Comparison of ENCODE assay signal across 8 mouse cellular contexts in the genomic region with DNA sequence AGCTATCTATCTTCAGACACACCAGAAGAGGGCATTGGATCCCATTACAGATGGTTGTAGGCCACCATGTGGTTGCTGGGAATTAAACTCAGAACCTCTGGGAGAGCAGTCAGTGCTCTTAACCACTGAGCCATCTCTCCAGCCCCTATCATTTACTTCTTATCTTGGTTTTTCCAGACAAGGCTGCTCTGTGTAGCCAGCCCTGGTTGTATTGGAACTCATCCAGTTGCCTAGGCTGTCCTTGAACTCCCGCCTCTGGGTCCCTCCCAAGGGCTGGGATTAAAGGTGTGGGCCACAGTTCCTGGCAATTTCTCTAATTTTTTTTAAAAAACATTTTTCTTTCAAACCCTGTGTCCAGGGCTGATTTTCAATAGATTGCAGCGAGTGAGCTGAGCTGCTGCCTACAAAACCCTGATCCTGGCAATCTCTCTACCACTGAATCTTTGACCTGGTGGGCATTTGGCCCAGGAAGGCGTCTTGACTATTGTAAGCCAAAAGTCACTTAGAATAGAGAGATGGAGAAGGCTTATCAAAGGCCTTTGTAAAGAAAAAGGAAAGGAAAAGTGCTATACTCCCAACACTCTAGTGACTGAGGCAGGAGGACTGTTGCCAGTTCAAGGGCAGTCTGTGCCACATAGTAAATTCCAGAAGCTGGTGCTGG. TPM values are rescaled to one million over a fixed set of nuclear protein-coding genes. Genes with fewer than 3 reads are reported as not detected.
DNase-seq lines count a peak whose midpoint lies in the region; ATAC-seq and TF ChIP-seq lines count a peak whose summit lies in the region.

No protein-coding gene starts in this region.

- peak overlapping the region; percentile 68; the same call in 1 of the 2 replicates for H3K9ac ChIP-seq in kidney, embryonic 14.5 days (ENCODE audit: low read depth, low read length)

- no peak for ATAC-seq in kidney, embryonic 14.5 days (ENCODE audit: low FRiP score, low TSS enrichment)

- TF ChIP-seq POLR2A in myocyte (IDR thresholded peaks at IDR 0.05; ENCODE audit: insufficient read length, low read depth) = no peak

- H3K4me1 ChIP-seq in kidney, embryonic 14.5 days (ENCODE audit: control insufficient read depth, insufficient read depth, low read length) = peaks cover 5% of the 10 kb centered on the region; the same call in 1 of the 2 replicates

- peaks cover 54% of the 10 kb centered on the region for H3K36me3 ChIP-seq in kidney, embryonic 14.5 days (ENCODE audit: control insufficient read depth, insufficient read depth, low read length)
- H3K36me3 ChIP-seq in myocyte (ENCODE audit: control insufficient read depth, insufficient read depth) = peaks cover 11% of the 10 kb centered on the region

- peak; percentile 83 for DNase-seq in adrenal gland, adult 2 months
- no peak for DNase-seq in adrenal gland, postnatal 4 days (ENCODE audit: low spot score in 2 of 2)
- DNase-seq in ovary, postnatal 36 days (ENCODE audit: low spot score) = peak; percentile 62
- DNase-seq in ovary, postnatal 10 days (ENCODE audit: low spot score) = no peak
- DNase-seq in retina, postnatal 1 day = no peak
- no peak for DNase-seq in MN1 (ENCODE audit: low spot score)

- 83% methylated on average over 3 of the region's 3 CpGs for WGBS in kidney, embryonic 14.5 days

- H3K27ac ChIP-seq in kidney, embryonic 14.5 days (ENCODE audit: low read depth, low read length) = peak overlapping the region; percentile 99; the same call in 1 of the 2 replicates

- H3ac ChIP-seq in myocyte (ENCODE audit: control insufficient read depth, insufficient read length) = no peak overlapping the region

- no peaks in the 10 kb centered on the region for H3K9me3 ChIP-seq in kidney, embryonic 14.5 days (ENCODE audit: control insufficient read depth, low read length)

- H3K4me2 ChIP-seq in kidney, embryonic 14.5 days (replicated peaks; ENCODE audit: low read depth, low read length) = peak overlapping the region; percentile 54
- H3K4me2 ChIP-seq in myocyte (ENCODE audit: low read depth) = peak overlapping the region; percentile 76

- peaks cover 23% of the 10 kb centered on the region for H3K79me2 ChIP-seq in myocyte (ENCODE audit: control insufficient read depth, insufficient read depth)

- H3K27me3 ChIP-seq in kidney, embryonic 14.5 days (ENCODE audit: control insufficient read depth, insufficient read depth, low read length) = no peaks in the 10 kb centered on the region
- no peaks in the 10 kb centered on the region for H3K27me3 ChIP-seq in myocyte (ENCODE audit: control insufficient read depth, insufficient read depth, insufficient read length)

- H3K4me3 ChIP-seq in kidney, embryonic 14.5 days (ENCODE audit: low read length) = peak overlapping the region; percentile 56
- peak overlapping the region; percentile 63 for H3K4me3 ChIP-seq in myocyte

TF ChIP-seq in myocyte, 11 proteins besides CTCF, POLR2A, EP300 and RAD21:
- TF ChIP-seq REST (IDR thresholded peaks at IDR 0.05; ENCODE audit: insufficient read depth, insufficient read length) (no peak), USF1 (IDR thresholded peaks at IDR 0.05; ENCODE audit: low read depth) (no peak), MYOG (IDR thresholded peaks at IDR 0.05; ENCODE audit: control insufficient read depth in 1 of 3, insufficient read depth in 1 of 3, insufficient read length in 2 of 3, low read depth in 2 of 3) (no peak), E2F4 (IDR thresholded peaks at IDR 0.05; ENCODE audit: insufficient read depth) (no peak), POLR2AphosphoS2 (IDR thresholded peaks at IDR 0.05; ENCODE audit: insufficient read length, low read depth) (no peak), MYOD1 (IDR thresholded peaks at IDR 0.05; ENCODE audit: control insufficient read depth in 1 of 3, insufficient read length in 2 of 3, low read depth in 2 of 3) (no peak), CEBPB (IDR thresholded peaks at IDR 0.05; ENCODE audit: insufficient read depth, poor library complexity, severe bottlenecking) (no peak)

RNA-seq across cellular contexts. Expression of a gene that starts 1.1 kb away (rescaled TPM):
- 100 to 1,000 TPM; 109 to 127 TPM for total RNA-seq in adrenal gland, adult 2 months (2021)
- polyA plus RNA-seq in adrenal gland, adult 2 months (2012; rRNA removed) = 179 and 196 TPM in 2 replicates
- 100 to 1,000 TPM; 107 to 119 TPM for total RNA-seq in adrenal gland, postnatal 4 days (2021)
- polyA plus RNA-seq in kidney, embryonic 14.5 days (2014; fragmentation: Nextera tagmentation; extraction: Ambion mirVana) = 42.3 and 71.8 TPM in 2 replicates
- polyA plus RNA-seq in myocyte (2012; fragmentation: generic; extraction: Trizol) = 39.1 TPM

RNA-seq across cellular contexts. Expression of a gene that starts 4.6 kb away (rescaled TPM):
- 10 to 100 TPM; 16.8 to 53.0 TPM for total RNA-seq in adrenal gland, adult 2 months (2021)
- 24.5 and 36.9 TPM in 2 replicates for polyA plus RNA-seq in adrenal gland, adult 2 months (2012; rRNA removed)
- total RNA-seq in adrenal gland, postnatal 4 days (2021) = 10 to 100 TPM; 11.9 to 12.5 TPM
- 8.5 and 10.5 TPM in 2 replicates for polyA plus RNA-seq in kidney, embryonic 14.5 days (2014; fragmentation: Nextera tagmentation; extraction: Ambion mirVana)
- polyA plus RNA-seq in myocyte (2012; fragmentation: generic; extraction: Trizol) = 0.96 TPM

RNA-seq across cellular contexts. Expression of a gene that starts 6.2 kb away (rescaled TPM):
- not detected for total RNA-seq in adrenal gland, adult 2 months (2021)
- polyA plus RNA-seq in adrenal gland, adult 2 months (2012; rRNA removed) = 0.24 TPM in 1 of 2 replicates, not detected in the other
- total RNA-seq in adrenal gland, postnatal 4 days (2021) = under 1 TPM; 0.62 to 0.73 TPM
- 0.51 TPM in 1 of 2 replicates, not detected in the other for polyA plus RNA-seq in kidney, embryonic 14.5 days (2014; fragmentation: Nextera tagmentation; extraction: Ambion mirVana)
- 0.07 TPM for polyA plus RNA-seq in myocyte (2012; fragmentation: generic; extraction: Trizol)

RNA-seq across cellular contexts. Expression of a gene that starts 10.9 kb away (rescaled TPM):
- 100 to 1,000 TPM; 509 to 543 TPM for total RNA-seq in adrenal gland, adult 2 months (2021)
- 85.0 and 144 TPM in 2 replicates for polyA plus RNA-seq in adrenal gland, adult 2 months (2012; rRNA removed)
- 100 to 1,000 TPM; 640 to 673 TPM for total RNA-seq in adrenal gland, postnatal 4 days (2021)
- polyA plus RNA-seq in kidney, embryonic 14.5 days (2014; fragmentation: Nextera tagmentation; extraction: Ambion mirVana) = 729 and 1,177 TPM in 2 replicates
- 553 TPM for polyA plus RNA-seq in myocyte (2012; fragmentation: generic; extraction: Trizol)

RNA-seq across cellular contexts. Expression of a gene that starts 20.5 kb away (rescaled TPM):
- 10 to 100 TPM; 65.5 to 75.5 TPM for total RNA-seq in adrenal gland, adult 2 months (2021)
- 34.3 and 37.5 TPM in 2 replicates for polyA plus RNA-seq in adrenal gland, adult 2 months (2012; rRNA removed)
- total RNA-seq in adrenal gland, postnatal 4 days (2021) = 10 to 100 TPM; 86.6 to 90.7 TPM
- 95.2 and 102 TPM in 2 replicates for polyA plus RNA-seq in kidney, embryonic 14.5 days (2014; fragmentation: Nextera tagmentation; extraction: Ambion mirVana)
- polyA plus RNA-seq in myocyte (2012; fragmentation: generic; extraction: Trizol) = 70.5 TPM

Comparison
In these comparisons a context has a peak if more than half of its experiments do, and no peak if none do; other contexts are left out.
1. DNase-seq: peak in adrenal gland, adult 2 months (single experiment) and ovary, postnatal 36 days (single experiment); none in adrenal gland, postnatal 4 days (0 of 2), ovary, postnatal 10 days (single experiment), retina, postnatal 1 day (single experiment) and MN1 (single experiment).